Mouse (Mus musculus): Measurements from ENCODE around the gene C5ar1.

DNA sequence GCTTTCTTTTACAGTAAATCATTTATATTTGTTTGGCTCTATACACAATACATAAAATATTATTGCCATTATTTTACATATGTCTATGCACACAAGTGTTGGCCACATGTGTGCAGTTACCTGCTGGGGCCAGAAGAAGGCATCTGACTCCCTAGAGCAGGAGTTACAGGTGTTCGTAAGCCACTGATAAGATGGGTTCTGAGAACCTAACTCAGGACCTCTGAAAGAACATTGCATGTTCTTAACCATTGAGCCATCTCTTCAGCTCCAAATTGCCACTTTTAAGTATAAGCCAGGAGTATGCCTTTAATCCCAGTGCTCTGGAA is 18.4 kb downstream of the C5ar1 start:
- no peak for TF ChIP-seq POLR2A (IDR thresholded peaks at IDR 0.05; ENCODE audit: control insufficient read depth in 1 of 2, insufficient read depth in 1 of 2, low read depth in 1 of 2, low read length in 2 of 2, poor library complexity in 1 of 2)
- peak in 1 of 3 experiments; percentile 12; a peak in 1 of 6 replicates for TF ChIP-seq CTCF (IDR thresholded peaks at IDR 0.05 in 2 of 3, conservative IDR thresholded peaks at IDR 0.05 in 1 of 3; ENCODE audit: control insufficient read depth in 1 of 3, insufficient read depth in 1 of 3, low read depth in 2 of 3, low read length in 3 of 3, poor library complexity in 1 of 3, severe bottlenecking in 1 of 3)
- TF ChIP-seq CHD2 (IDR thresholded peaks at IDR 0.05; ENCODE audit: low read length): no peak
- TF ChIP-seq JUND (IDR thresholded peaks at IDR 0.05; ENCODE audit: low read depth, low read length): no peak
- TF ChIP-seq MEF2A (IDR thresholded peaks at IDR 0.05; ENCODE audit: extremely low read depth, insufficient replicate concordance, low read depth, low read length, poor library complexity, severe bottlenecking): no peak
